Comparison of ENCODE assay signal across 16 mouse cellular contexts in genomic region chr10:117152247-117152646, GRCm38 (mm10). TPM values are rescaled to one million over a fixed set of nuclear protein-coding genes. Genes with fewer than 3 reads are reported as not detected.
DNase-seq lines count a peak whose midpoint lies in the region; ATAC-seq lines count a peak whose summit lies in the region.
"Had no signal": no experiment of that assay in that cellular context is flagged by ENCODE, and none has a peak within 500 bp of the region (broad histone marks: within the 10 kb centered on the region; RNA-seq: fewer than 3 reads in every experiment).

No protein-coding gene starts in this region.

- ATAC-seq in heart, embryonic 13.5 days (ENCODE audit: extremely low read depth, insufficient number of reproducible peaks, low FRiP score, low TSS enrichment): no peak
- no peak for ATAC-seq in midbrain, embryonic 15.5 days (replicated peaks)
- ATAC-seq in stomach, embryonic 15.5 days (ENCODE audit: insufficient read depth, low FRiP score, low read depth): no peak
- ATAC-seq: CD4-positive, CD25-positive, alpha-beta regulatory T cell, adult 4 months had no signal

- no peak overlapping the region for H3K4me3 ChIP-seq in heart, embryonic 13.5 days
- H3K4me3 ChIP-seq in midbrain, embryonic 10.5 days: peak overlapping the region; percentile 12; the same call in 1 of the 2 replicates
- no peak overlapping the region for H3K4me3 ChIP-seq in midbrain, embryonic 15.5 days
- no peak overlapping the region for H3K4me3 ChIP-seq in stomach, embryonic 15.5 days (replicated peaks)
- H3K4me3 ChIP-seq: embryonic facial prominence, embryonic 12.5 days; hindbrain, embryonic 12.5 days; lung, embryonic 15.5 days had no signal

- no peak for DNase-seq in heart, postnatal 25 days (ENCODE audit: low spot score)
- DNase-seq in midbrain, embryonic 10.5 days (ENCODE audit: low spot score): peak; percentile 26
- DNase-seq in embryo, embryonic 9.5 days (ENCODE audit: extremely low spot score): peak; percentile 46
- DNase-seq in left cerebral cortex, postnatal 25 days (ENCODE audit: low spot score in 2 of 2): no peak
- DNase-seq in right cerebral cortex, postnatal 4 days: no peak
- DNase-seq: adrenal gland, postnatal 36 days; cerebellum, adult 11-12 months; kidney, postnatal 4 days; thymus, postnatal 25 days had no signal

- H3K36me3 ChIP-seq in heart, embryonic 13.5 days: no peaks in the 10 kb centered on the region
- H3K36me3 ChIP-seq in midbrain, embryonic 10.5 days: no peaks in the 10 kb centered on the region
- H3K36me3 ChIP-seq in midbrain, embryonic 15.5 days (replicated peaks): no peaks in the 10 kb centered on the region
- H3K36me3 ChIP-seq in stomach, embryonic 15.5 days: no peaks in the 10 kb centered on the region
- H3K36me3 ChIP-seq: embryonic facial prominence, embryonic 12.5 days; hindbrain, embryonic 12.5 days; lung, embryonic 15.5 days had no signal

- H3K9me3 ChIP-seq in heart, embryonic 13.5 days: no peaks in the 10 kb centered on the region
- H3K9me3 ChIP-seq in midbrain, embryonic 10.5 days (replicated peaks): no peaks in the 10 kb centered on the region
- no peaks in the 10 kb centered on the region for H3K9me3 ChIP-seq in midbrain, embryonic 15.5 days
- H3K9me3 ChIP-seq in stomach, embryonic 15.5 days: no peaks in the 10 kb centered on the region
- H3K9me3 ChIP-seq: embryonic facial prominence, embryonic 12.5 days; hindbrain, embryonic 12.5 days; lung, embryonic 15.5 days had no signal

- intact Hi-C loops in heart, postnatal 25 days (cut with DNase I): loop anchor here (5.0 kb wide), 1 partner anchor 55 kb away; no protein-coding TSS in a partner anchor
- intact Hi-C loops in left cerebral cortex, postnatal 25 days (cut with DNase I): loop anchor here (5.0 kb wide), 1 partner anchor 55 kb away; no protein-coding TSS in a partner anchor

- H3K27ac ChIP-seq in heart, embryonic 13.5 days (replicated peaks): peak overlapping the region; percentile 51
- peak overlapping the region; percentile 71 for H3K27ac ChIP-seq in midbrain, embryonic 10.5 days (replicated peaks)
- no peak overlapping the region for H3K27ac ChIP-seq in midbrain, embryonic 15.5 days
- peak overlapping the region; percentile 65; the same call in 1 of the 2 replicates for H3K27ac ChIP-seq in stomach, embryonic 15.5 days
- H3K27ac ChIP-seq: embryonic facial prominence, embryonic 12.5 days; hindbrain, embryonic 12.5 days; lung, embryonic 15.5 days had no signal

- peaks cover 37% of the 10 kb centered on the region for H3K4me1 ChIP-seq in heart, embryonic 13.5 days
- H3K4me1 ChIP-seq in midbrain, embryonic 10.5 days: peaks cover 44% of the 10 kb centered on the region
- H3K4me1 ChIP-seq in midbrain, embryonic 15.5 days: peaks cover 22% of the 10 kb centered on the region
- peaks cover 15% of the 10 kb centered on the region for H3K4me1 ChIP-seq in stomach, embryonic 15.5 days

- WGBS in heart, embryonic 13.5 days: 18% methylated on average over 7 of the region's 7 CpGs
- 8% methylated on average over 7 of the region's 7 CpGs for WGBS in midbrain, embryonic 10.5 days
- 9% methylated on average over 7 of the region's 7 CpGs for WGBS in midbrain, embryonic 15.5 days
- WGBS in stomach, embryonic 15.5 days: 23% methylated on average over 7 of the region's 7 CpGs

- H3K9ac ChIP-seq in heart, embryonic 13.5 days: peak overlapping the region; percentile 47; the same call in 1 of the 2 replicates
- H3K9ac ChIP-seq in midbrain, embryonic 15.5 days: no peak overlapping the region
- H3K9ac ChIP-seq in stomach, embryonic 15.5 days: no peak overlapping the region
- H3K9ac ChIP-seq: embryonic facial prominence, embryonic 12.5 days; hindbrain, embryonic 12.5 days; lung, embryonic 15.5 days had no signal

- no peaks in the 10 kb centered on the region for H3K27me3 ChIP-seq in heart, embryonic 13.5 days (replicated peaks)
- H3K27me3 ChIP-seq in midbrain, embryonic 10.5 days (ENCODE audit: low read depth, poor library complexity, severe bottlenecking): peaks cover 22% of the 10 kb centered on the region
- peaks cover 10% of the 10 kb centered on the region; the same call in 1 of the 2 replicates for H3K27me3 ChIP-seq in midbrain, embryonic 15.5 days (replicated peaks)
- H3K27me3 ChIP-seq in stomach, embryonic 15.5 days (replicated peaks): no peaks in the 10 kb centered on the region
- H3K27me3 ChIP-seq: embryonic facial prominence, embryonic 12.5 days; lung, embryonic 15.5 days had no signal

- peak overlapping the region; percentile 83 for H3K4me2 ChIP-seq in heart, embryonic 13.5 days
- H3K4me2 ChIP-seq in midbrain, embryonic 15.5 days: no peak overlapping the region
- H3K4me2 ChIP-seq in stomach, embryonic 15.5 days: no peak overlapping the region
- H3K4me2 ChIP-seq: embryonic facial prominence, embryonic 12.5 days; hindbrain, embryonic 12.5 days; lung, embryonic 15.5 days had no signal

RNA-seq across cellular contexts. Expression of gene Frs2, which starts 3.9 kb away (rescaled TPM):
- polyA plus RNA-seq in heart, embryonic 13.5 days (2015; fragmentation: Nextera tagmentation; extraction: Ambion mirVana): 14.7 and 16.2 TPM in 2 replicates
- total RNA-seq in heart, postnatal 25 days (2021): 10 to 100 TPM; 16.3 to 17.1 TPM
- polyA plus RNA-seq in midbrain, embryonic 10.5 days (2016; fragmentation: Nextera tagmentation; extraction: Ambion mirVana): 16.0 and 21.1 TPM in 2 replicates
- polyA plus RNA-seq in midbrain, embryonic 15.5 days (2015; fragmentation: Nextera tagmentation; extraction: Ambion mirVana): 21.0 and 22.0 TPM in 2 replicates
- 18.4 and 18.8 TPM in 2 replicates for polyA plus RNA-seq in stomach, embryonic 15.5 days (2015; fragmentation: Nextera tagmentation; extraction: Ambion mirVana)
- 10 to 100 TPM; 31.5 to 36.5 TPM for total RNA-seq in left cerebral cortex, postnatal 25 days (2021)

Comparison
In these comparisons a context has a peak if more than half of its experiments do, and no peak if none do; other contexts are left out.
1. DNase-seq: peak in midbrain, embryonic 10.5 days (single experiment) and embryo, embryonic 9.5 days (single experiment); none in heart, postnatal 25 days (single experiment), left cerebral cortex, postnatal 25 days (0 of 2) and right cerebral cortex, postnatal 4 days (single experiment).